Mouse (Mus musculus): ENCODE measurements at regions not wholly inside any gene's neighbourhood (a gene's known extent, or its start where the extent isn't known, plus 50 kb on each side); places are given as distances from the start of the nearest gene placed in this dataset.

- DNase-seq (ENCODE audit: low spot score in 2 of 2): no peak
Observed at GRCm38 (mm10) chr3:34522054-34522684, 128.0 kb upstream of the Sox2 start.

- DNase-seq (ENCODE audit: low spot score in 2 of 2): no peak
Observed at GRCm38 (mm10) chr3:34521357-34522053, 128.7 kb upstream of the Sox2 start.

- DNase-seq (ENCODE audit: low spot score in 2 of 2): no peak
Observed at GRCm38 (mm10) chr3:34512503-34513145, 137.6 kb upstream of the Sox2 start.

GRCm38 (mm10) chr3:34510723-34511122 lies 139.5 kb upstream of the Sox2 start:
- no peak for DNase-seq (ENCODE audit: low spot score in 2 of 2)

- DNase-seq (ENCODE audit: low spot score in 2 of 2): no peak
Observed at GRCm38 (mm10) chr3:34509160-34509559, 141.0 kb upstream of the Sox2 start.

- no peak for DNase-seq (ENCODE audit: low spot score in 2 of 2)
Observed at GRCm38 (mm10) chr3:34504573-34504894, 145.7 kb upstream of the Sox2 start.

GRCm38 (mm10) chr3:34503874-34504572 lies 146.2 kb upstream of the Sox2 start:
- DNase-seq (ENCODE audit: low spot score in 2 of 2): no peak

GRCm38 (mm10) chr3:34496839-34497238 lies 153.4 kb upstream of the Sox2 start:
- DNase-seq (ENCODE audit: low spot score in 2 of 2): no peak

GRCm38 (mm10) chr3:34495615-34496014 lies 154.6 kb upstream of the Sox2 start:
- no peak for DNase-seq (ENCODE audit: low spot score in 2 of 2)

GRCm38 (mm10) chr3:34493921-34494320 lies 156.3 kb upstream of the Sox2 start:
- DNase-seq (ENCODE audit: low spot score in 2 of 2): no peak

- no peak for DNase-seq (ENCODE audit: low spot score in 2 of 2)
Observed at GRCm38 (mm10) chr3:34489008-34489407, 161.2 kb upstream of the Sox2 start.

- no peak for DNase-seq (ENCODE audit: low spot score in 2 of 2)
Observed at GRCm38 (mm10) chr3:34486441-34487050, 163.7 kb upstream of the Sox2 start.

GRCm38 (mm10) chr3:34485345-34486223 lies 164.6 kb upstream of the Sox2 start:
- DNase-seq (ENCODE audit: low spot score in 2 of 2): no peak

- DNase-seq (ENCODE audit: low spot score in 2 of 2): no peak
Observed at GRCm38 (mm10) chr3:34483934-34484333, 166.3 kb upstream of the Sox2 start.

- no peak for DNase-seq (ENCODE audit: low spot score in 2 of 2)
Observed at GRCm38 (mm10) chr3:34481821-34482713, 168.1 kb upstream of the Sox2 start.

- no peak for DNase-seq (ENCODE audit: low spot score in 2 of 2)
Observed at GRCm38 (mm10) chr3:34481314-34481713, 168.9 kb upstream of the Sox2 start.

- DNase-seq (ENCODE audit: low spot score in 2 of 2): no peak
Observed at GRCm38 (mm10) chr3:34474126-34474525, 176.1 kb upstream of the Sox2 start.

- no peak for DNase-seq (ENCODE audit: low spot score in 2 of 2)
Observed at GRCm38 (mm10) chr3:34470721-34471120, 179.5 kb upstream of the Sox2 start.

- no peak for DNase-seq (ENCODE audit: low spot score in 2 of 2)
Observed at GRCm38 (mm10) chr3:34469946-34470345, 180.3 kb upstream of the Sox2 start.

GRCm38 (mm10) chr3:34466312-34466711 lies 183.9 kb upstream of the Sox2 start:
- DNase-seq (ENCODE audit: low spot score in 2 of 2): no peak
